Mouse (Mus musculus) left cerebral cortex, adult 9 months (tissue): ENCODE measurements around the gene Harbi1.

Experiments
- DNase-seq, 2 experiments: peaks; one replicate each; pipeline ENCODE4 v3.0.0; 2022; ENCODE audit warnings: low spot score in 2 of 2

Harbi1 gene

GRCm38 (mm10) chr2:91710272-91711234 lies at the start of gene Harbi1, which contains the start of gene Atg13:
TSS of gene Harbi1 (plus strand) at chr2:91710852.
TSS of gene Atg13 (minus strand) at chr2:91710576.
- DNase-seq, result peak; percentile 70 to 90

DNA sequence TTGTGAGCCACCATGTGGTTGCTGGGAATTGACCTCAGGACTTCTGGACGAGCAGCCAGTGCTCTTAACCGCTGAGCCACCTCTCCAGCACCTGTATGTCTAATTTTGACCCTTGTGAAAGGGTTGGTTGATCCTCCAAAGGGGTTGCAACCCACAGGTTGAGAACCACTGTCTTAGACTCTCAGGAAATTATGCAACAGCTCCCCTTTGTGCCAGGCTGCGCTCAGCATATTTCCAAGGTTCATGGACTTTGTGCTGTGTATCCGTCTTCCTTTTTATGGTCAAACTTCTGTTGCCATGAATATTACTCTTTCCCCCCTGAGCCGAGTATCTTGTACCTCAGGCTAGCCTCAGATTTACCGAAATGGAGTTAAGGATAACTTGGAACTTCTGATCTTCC lies 49.7 kb upstream of the Harbi1 start:
- no peak for DNase-seq

GRCm38 (mm10) chr2:91664780-91665179 lies 45.9 kb upstream of the Harbi1 start:
- DNase-seq, result no peak

- DNase-seq, result no peak
These were observed 44.2 kb upstream of the Harbi1 start for GRCm38 (mm10) chr2:91666386-91666910.

DNA sequence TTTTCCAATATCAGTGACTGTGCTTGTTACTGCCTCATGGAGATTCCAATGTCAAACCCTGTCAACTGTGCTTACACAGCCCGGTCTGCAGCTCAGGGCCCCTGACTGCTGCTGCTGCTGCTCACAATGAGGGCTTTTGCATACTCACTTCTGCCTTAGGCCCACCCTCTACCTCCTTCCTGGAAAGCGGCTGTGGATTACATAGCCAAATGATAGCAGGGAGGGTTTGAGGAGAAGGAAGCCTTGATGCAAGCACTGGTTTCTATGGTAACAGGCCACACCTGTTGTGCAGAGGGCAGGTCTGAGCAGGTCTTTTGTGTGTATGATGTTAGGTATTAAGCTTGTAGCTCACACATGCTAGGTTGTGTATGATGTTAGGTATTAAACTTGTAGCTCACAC lies 42.9 kb upstream of the Harbi1 start:
- no peak for DNase-seq

- DNase-seq, result no peak
These were observed 41.3 kb upstream of the Harbi1 start for GRCm38 (mm10) chr2:91669326-91669725.

DNA sequence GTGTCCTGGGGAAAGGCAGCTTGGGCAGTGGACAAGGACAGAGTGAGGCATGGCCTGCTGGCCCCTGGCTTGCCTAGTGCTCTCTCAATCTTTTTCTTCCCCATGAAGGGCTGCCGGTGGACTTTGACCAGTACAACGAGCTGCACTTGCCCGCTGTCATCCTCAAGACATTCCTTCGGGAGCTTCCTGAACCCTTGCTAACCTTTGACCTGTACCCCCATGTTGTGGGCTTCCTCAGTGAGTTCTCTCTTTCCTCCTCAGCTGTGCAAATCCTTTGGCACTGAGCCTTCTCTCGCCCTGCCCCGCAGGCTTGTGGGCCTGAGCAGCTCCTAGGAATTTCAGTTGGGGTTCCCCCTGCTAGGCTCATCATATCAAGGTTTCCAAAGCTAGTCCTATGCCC lies 40.6 kb upstream of the Harbi1 start:
- DNase-seq, result no peak

DNA sequence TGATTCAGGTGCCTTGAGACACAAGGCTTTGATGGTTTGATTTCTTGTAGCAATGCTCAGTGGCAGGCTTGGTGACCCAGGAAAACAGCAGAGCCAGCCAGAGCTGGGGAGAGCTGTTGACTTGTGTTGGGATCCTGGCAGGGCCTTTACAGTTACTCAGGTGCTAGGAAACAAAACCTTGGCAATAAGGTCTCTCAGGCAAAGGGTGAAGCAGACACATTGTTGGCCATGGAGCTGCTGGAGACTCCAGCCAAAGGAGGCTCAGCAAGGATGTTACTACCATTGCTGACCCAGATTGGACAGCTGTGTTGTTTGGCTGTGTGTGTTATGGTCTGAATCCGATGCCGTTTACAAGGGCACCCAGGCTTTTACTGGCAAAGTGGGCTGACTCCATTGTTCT lies 37.1 kb upstream of the Harbi1 start:
- DNase-seq, result no peak

DNA sequence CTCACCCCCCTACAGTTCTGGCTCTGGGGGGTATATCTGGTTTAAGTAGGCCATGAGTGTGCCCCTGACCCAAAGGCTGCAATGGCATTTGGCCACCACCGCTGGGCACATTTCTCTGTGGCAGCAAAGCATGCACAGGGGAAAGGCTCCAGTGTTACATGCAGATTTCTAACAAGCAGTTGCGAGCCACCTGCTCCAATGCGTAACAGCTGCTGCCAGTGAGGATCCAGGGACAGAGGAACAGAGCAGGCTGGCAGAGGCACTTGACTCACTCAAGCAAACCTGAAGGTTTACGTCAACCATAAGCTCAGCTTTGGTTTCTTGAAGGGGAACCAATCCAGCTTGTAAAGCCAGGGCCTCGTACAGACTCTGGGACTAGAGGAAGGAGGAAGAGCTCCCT lies 35.8 kb upstream of the Harbi1 start:
- peak in 1 of 2 experiments; percentile 71 for DNase-seq

GRCm38 (mm10) chr2:91676420-91676819 lies 34.2 kb upstream of the Harbi1 start:
- DNase-seq, result no peak

GRCm38 (mm10) chr2:91676961-91677360 lies 33.7 kb upstream of the Harbi1 start:
- DNase-seq, result no peak

DNA sequence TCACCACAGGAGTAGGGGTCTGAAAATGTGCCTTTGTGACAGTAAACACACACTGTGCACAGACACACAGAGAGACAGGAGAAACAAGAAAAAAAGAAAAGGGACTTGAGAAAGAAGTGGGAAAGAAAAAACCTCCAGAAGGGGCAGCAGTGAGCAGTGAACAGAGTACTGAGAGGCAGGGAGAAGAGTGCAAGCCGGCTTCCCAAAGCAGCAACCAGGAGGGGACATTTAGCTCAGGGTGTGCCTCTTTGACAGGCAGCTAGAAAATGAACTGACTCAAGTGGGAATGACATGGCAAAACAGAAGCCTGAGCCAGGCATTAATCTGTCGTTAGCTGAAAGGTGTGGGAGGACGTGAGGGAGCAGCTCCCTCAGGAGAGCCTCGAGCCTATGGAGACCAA lies 27.8 kb upstream of the Harbi1 start:
- peak; percentile 51 to 79 for DNase-seq

DNA sequence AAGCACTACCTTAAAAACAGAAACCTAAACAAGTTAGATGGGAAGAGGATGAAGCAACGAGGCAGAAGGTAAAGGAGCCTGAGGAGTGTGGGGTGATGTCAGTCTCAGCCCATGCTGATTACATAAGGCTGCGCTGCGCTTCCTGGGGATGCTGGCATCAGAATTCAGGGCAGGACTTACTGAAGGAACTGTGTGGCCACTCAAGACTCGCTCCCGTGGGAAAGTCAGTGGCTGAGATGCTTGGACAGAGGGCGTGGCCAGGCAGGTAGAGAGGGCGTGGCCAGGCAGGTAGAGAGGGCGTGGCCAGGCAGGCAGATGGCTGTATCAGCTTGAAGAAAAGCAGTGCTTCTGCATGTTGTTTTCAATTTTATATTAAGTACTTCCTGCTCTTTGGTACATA lies 26.7 kb upstream of the Harbi1 start:
- DNase-seq, result no peak

GRCm38 (mm10) chr2:91689452-91689851 lies 21.2 kb upstream of the Harbi1 start:
- peak in 1 of 2 experiments; percentile 55 for DNase-seq

- DNase-seq, result peak in 1 of 2 experiments; percentile 60
These were observed 15.0 kb upstream of the Harbi1 start for GRCm38 (mm10) chr2:91695436-91696224.

DNA sequence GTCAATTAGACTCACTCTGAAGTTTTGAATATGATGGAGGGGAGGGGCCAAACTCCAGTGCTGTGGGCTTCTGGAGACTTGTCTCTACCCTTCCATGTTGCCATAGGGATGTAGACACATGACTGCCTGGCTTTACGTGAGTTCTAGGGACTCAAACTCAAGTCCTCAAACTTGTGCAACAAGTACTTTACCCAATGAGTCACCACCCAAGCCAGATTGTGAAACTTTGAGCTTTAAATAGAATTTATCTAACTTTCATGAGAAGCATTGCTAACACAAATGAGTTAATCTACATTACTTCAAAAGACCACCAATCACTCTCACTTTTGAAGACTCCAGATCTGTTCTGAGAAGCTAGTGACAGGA lies 14.4 kb upstream of the Harbi1 start:
- no peak for DNase-seq

- DNase-seq, result no peak
These were observed 11.4 kb upstream of the Harbi1 start for GRCm38 (mm10) chr2:91699225-91699624.

DNA sequence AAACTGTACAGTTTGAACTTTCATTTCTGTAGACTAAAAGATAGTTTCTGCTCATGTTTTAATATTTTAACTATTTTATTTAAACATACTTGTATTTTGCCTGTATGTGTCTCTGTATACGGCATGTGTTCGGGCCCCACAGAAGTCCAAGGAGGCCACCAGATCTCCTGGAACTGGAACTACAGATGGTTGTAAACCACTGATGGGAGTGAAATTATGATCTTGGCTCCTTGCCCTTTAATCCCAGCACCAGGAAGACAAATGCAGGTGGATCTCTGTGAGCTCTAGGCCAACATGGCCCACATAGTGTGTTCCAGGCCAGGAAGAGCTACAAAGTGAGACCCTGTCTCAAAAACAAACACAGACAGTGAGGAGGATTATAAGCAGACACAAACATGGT lies 9.3 kb upstream of the Harbi1 start:
- no peak for DNase-seq

DNA sequence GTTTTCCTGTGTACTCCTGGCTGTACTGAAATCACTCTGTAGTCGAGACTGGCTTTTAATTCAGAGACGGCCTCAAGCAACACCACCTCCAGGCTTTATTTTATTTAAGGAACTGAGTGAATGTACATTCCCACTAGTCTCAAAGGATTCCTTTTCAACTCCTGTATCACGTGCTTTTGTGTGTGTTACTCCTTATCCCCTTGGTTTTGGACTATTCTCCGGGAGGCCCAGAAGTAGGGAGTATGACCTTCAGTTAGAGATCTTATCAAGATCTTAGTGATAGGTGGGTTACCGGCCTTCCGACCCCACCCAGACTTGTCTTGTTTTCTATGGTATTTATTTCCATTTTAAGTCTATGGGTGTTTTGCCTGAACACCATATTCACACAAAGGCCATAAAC lies 4.9 kb upstream of the Harbi1 start:
- DNase-seq, result no peak

DNA sequence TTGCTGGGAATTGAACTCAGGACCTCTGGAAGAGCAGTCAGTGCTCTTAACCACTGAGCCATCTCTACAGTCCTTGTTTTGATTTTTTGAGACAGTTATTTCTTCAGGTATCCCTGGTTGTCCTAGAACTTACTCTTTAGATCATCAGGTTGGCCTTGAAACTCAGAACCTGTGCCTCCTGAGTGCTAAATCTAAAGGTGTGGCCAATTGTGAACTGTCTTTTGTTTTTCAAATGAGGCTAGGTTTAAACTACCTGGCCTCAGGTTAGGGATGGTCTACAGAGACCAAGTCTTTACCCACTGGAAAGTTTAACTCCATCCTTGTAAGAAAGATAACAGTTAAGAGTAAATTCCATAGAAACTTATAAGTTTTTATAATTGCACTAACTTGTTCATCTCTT lies 4.2 kb upstream of the Harbi1 start:
- DNase-seq, result no peak

DNA sequence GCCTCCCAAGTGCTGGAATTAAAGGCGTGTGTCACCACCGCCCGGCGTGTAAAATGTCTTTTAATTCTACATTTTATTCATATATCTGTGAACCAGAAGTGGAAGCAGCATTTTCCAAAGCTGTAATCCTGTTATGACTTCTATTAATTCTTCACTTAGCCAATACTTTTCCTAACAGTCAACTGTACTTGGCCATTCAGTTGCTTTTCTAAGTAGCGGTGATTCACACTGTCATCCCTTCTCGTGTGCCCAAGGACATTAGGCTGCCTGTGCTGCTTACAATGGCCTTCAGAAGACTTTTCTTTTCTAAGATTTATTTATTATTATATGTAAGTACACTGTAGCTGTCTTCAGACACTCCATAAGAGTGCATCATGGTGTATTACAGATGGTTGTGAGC lies 2.3 kb upstream of the Harbi1 start:
- DNase-seq, result no peak

- DNase-seq, result no peak
These were observed 739 bp downstream of the Harbi1 start for GRCm38 (mm10) chr2:91711256-91711925.
